Mouse (Mus musculus) cerebellum, postnatal 4 days (tissue): ENCODE results near the gene Zfp800.
A peak's percentile ranks its signal among the peaks of the same experiment; 100 is the strongest.

Experiments used
- DNase-seq, 2 experiments: peaks; one replicate each; pipeline ENCODE4 v3.0.0; 2022; ENCODE audit warnings: low spot score in 2 of 2, mixed read lengths in 1 of 2

Gene Zfp800

GRCm38 (mm10) chr6:28397681-28398203 is at the start of gene Zfp800:
TSS of gene Zfp800 (minus strand) at chr6:28398005.
- peak in 1 of 2 experiments; percentile 35 for DNase-seq

- no peak for DNase-seq
These were observed 33.7 kb upstream of the Zfp800 start for GRCm38 (mm10) chr6:28431538-28431855.

GRCm38 (mm10) chr6:28430795-28431537 is 33.2 kb upstream of the Zfp800 start:
- no peak for DNase-seq

- no peak for DNase-seq
These were observed 32.1 kb upstream of the Zfp800 start for GRCm38 (mm10) chr6:28429870-28430269.

DNA sequence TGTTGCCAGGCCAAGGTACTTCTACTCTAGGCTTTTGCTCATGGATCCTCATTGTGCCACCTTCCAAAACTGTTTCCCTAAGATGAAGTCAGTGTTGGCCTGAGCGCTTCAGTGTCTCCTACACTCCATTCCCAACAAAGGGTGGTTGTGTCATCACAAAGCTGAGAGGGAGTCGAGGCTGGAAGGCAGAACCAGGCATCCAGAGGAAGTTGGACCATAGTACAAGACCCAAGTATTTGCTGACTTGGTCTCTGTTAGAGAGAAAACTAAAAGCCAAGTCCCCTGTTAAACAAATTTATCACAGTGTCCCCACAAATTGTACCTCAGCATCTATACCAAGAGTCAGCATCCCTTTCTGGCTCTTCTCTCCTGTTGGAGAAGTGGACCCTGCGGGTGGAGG is 30.5 kb upstream of the Zfp800 start, which contains the start of gene Gcc1:
TSS of gene Gcc1 (minus strand) at position 101 of the 400 bp plus-strand sequence.
- DNase-seq: no peak

DNA sequence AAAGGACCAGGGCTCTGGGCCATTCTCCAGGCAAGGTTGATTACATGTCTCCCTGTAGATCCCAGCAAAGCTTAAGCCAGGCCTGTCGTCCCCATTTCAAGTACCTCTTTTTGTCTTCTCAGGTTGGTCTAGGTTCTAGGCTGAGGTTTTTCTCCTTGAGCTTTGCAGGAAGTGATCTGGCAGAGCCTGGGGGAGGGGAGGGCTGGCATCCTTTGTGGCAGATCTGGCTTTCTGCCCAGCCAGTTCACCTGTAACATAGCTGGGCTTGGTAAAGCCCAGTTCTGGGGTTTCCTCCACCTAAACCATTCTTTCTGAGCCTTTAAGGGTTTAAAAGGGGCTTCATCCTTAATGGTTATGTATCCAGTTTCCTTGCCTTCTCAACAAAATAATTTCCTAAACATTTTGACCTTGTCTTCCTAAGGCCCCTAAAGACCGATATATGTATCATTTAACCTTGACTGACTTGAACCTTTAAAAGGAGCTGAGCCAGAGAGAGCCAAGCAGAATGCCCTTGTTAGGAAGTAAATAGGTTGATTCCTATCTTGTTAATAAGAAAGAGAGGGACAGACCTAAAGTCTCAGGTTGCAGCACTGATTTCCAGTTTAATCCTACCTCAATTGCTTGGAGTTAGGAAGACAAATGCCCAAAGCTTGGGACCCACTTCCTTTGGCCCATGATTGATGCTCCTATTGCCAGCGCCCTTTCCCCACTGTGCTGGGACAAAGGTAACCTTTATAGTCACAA is 29.5 kb upstream of the Zfp800 start, which contains the start of gene Fscn3:
TSS of gene Fscn3 (plus strand) at position 694 of the 744 bp plus-strand sequence.
- DNase-seq: no peak

- no peak for DNase-seq
These were observed 27.2 kb upstream of the Zfp800 start for GRCm38 (mm10) chr6:28425019-28425418.

- DNase-seq: no peak
These were observed 26.2 kb upstream of the Zfp800 start for GRCm38 (mm10) chr6:28423767-28424695.

DNA sequence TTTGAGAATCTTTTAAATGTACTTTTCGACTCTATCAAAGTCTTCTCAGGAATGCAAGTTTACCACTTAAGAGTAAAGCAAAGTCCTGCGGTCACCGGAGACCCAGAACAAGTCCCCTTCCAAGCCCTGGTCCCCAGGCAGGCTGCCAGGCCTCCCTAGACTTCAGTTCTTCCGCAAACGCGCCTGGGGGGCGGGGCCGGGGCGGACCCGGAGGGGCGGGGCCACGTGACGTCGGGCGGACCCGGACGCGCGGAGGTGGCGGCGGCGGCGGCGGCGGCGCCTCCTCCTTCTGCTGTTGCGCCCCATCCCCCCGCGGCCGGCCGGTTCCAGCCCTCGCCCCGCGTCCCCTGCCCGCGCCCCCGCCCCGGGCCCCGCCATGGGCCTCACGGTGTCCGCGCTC is 25.5 kb upstream of the Zfp800 start, which contains the start of gene Arf5:
TSS of gene Arf5 (plus strand) at position 248 of the 400 bp plus-strand sequence.
- DNase-seq: peak; percentile 88 to 95

DNA sequence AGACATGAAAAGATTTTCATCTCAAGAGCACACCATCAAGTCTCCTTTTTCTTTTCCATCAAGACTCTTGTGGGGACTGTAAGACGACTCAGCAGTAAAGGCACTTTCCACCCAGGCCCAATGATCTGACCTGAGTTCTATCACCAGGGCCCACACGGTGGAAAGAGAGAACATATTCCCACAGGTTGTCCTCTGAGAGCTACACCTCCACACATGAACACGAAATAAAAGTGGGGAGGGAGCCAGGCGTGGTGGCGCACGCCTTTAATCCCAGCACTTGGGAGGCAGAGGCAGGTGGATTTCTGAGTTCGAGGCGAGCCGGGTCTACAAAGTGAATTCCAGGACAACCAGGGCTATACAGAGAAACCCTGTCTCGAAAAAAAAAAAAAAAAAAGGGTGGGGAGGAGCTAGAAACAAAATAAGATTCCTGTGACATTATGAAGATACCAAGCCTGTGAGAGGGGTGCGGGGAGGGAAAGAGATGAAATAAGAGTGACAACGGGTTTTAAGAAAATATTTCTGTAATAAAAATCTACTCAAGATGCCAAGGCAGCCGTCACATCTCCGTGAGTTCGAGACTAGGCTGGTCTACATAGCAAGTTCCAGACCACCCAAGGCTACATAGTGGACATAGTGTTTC is 25.0 kb upstream of the Zfp800 start:
- DNase-seq: no peak

GRCm38 (mm10) chr6:28421469-28422000 is 23.7 kb upstream of the Zfp800 start:
- DNase-seq: peak; percentile 80 to 88

GRCm38 (mm10) chr6:28420865-28421264 is 23.1 kb upstream of the Zfp800 start:
- no peak for DNase-seq

GRCm38 (mm10) chr6:28420361-28420760 is 22.6 kb upstream of the Zfp800 start:
- no peak for DNase-seq

DNA sequence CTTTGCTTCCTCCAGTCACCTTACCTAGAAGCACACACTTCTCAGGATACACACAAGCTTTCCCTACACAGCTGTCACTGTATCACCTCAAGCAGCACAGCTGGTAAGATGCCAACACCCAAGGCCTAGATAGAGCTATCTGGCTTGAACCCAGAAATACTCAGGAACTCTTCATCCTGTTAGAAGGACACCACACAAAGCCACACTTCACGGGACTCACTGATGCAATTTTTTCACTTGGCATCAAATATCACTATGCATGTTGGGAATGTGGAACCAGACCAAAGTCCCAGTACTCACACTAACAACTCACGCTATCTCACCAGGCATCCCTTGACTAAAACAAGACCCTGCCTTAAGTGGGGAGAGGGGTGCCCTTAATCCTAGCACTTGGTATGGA is 21.9 kb upstream of the Zfp800 start:
- DNase-seq: no peak

DNA sequence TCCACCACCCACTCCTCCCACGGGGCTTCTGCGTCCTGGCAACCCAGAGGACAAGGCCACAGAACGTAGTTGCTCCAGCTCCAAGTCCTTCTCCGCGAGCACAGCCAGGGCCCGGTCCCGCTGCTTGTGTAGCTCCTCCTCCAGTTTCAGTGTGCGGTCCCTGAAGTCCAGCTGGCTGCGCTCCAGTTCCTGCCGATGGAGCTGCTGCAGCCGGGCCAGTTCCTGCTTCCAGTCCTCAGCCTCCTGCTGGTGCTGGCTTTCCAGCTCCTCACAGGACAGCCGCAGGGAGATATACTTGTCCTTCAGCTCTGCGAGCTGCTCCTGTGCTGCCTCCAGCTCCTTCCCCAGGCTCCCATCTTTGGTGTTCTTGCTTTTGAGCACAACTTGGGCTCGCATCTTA is 20.6 kb upstream of the Zfp800 start:
- DNase-seq: peak in 1 of 2 experiments; percentile 71

DNA sequence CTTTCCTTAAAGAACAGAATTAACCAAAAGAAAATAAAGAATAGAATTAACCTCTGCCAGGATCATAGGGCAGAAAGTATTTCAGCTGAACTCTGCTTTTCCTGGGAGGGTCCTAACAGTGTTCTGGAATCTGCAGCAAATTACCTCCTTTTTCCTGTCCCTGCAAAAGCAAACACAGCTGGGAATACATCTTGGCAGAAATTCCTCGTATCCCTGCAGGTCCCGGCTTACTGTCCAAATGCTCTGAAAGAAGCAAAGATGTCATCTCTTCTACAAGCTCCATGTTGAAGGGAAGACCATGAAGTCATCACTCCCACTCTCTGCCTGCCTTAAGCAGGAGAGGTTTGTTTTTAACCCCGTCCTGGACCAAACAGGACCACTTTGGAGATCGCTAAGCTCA is 19.2 kb upstream of the Zfp800 start:
- no peak for DNase-seq

GRCm38 (mm10) chr6:28411236-28411635 is 13.4 kb upstream of the Zfp800 start:
- DNase-seq: no peak

DNA sequence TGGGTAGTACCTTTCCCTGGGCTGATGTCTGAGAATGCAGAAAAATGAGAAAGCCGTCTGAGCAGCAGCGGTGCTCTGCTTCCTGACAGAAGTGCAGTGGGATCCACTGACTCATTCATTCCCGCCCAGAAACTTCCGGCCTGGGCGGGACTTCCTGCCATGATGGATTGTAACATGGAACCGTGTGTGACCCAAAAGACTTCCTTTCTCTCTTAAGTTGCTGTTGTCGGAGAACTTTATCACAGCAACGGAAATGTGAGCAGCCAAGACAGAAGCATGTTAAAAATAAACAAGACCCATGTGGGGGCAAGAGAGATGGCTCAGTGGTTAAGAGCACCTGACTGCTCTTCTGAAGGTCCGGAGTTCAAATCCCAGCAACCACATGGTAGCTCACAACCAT is 12.2 kb upstream of the Zfp800 start:
- DNase-seq: no peak

DNA sequence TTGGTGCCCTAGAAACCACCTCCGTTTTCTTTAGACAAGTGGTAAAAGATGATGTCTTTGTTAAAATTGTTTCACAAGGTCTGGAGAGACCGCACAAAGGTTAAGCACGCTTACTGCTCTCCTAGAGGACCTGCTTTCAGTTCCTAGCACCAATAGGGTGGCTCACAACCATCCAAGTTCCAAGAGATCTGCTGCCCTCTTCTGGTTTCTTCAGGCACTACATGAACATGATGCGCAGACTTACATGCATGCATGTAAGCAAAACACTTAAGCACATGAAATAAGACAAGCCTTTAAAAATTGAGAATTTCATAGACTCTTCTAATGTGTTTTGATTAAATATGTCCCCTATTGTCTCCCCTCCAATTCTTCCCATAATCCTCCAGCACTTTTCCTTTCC is 2.0 kb upstream of the Zfp800 start:
- DNase-seq: no peak

DNA sequence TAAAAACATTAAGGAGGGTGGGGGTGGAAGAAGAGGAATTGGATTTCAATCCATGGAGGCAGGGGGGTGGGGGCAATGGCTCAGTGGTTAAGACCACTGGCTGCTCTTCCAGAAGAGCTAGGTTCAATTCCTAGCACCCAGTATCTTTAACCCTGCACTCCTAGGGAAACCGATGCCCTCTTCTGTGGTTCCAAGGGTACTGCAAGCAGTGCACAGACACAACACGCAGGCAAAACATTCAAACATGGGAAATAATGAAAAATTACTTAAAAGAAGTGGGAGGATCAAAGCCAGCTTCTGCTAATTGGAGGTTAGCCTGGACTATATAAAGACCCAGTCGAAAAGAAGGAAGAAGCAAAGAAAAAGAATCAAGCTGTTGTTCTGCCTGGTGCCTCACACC is 921 bp upstream of the Zfp800 start:
- DNase-seq: no peak
